Mouse (Mus musculus): ENCODE measurements around the gene Rem2.

DNA sequence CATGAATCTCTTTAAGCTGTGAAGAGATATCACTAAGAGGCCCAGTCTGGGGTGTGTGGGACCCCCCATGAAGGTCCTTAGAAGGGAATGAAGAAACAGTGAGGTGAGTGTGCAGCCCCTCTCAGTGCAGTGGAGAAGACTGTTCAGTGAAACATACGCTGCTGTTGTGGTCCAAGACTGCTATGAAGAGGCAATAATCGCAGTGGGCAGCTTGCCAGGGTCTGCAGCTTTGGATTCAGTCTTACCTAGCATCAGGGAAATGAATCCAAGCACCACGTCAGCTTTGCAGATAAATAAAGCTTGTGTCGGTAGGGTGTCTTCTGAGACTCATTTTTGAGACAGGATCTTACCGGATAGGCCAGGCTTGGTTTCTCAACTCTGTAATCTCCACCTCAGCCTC, 3.2 kb upstream of the Rem2 start:
- TF ChIP-seq GATA1 (IDR thresholded peaks at IDR 0.05; ENCODE audit: low read length) = no peak
- TF ChIP-seq TAL1 (IDR thresholded peaks at IDR 0.05; ENCODE audit: low read length) = no peak

Data from erythroblast, embryonic 14.5 days (primary cell).